Comparison of ENCODE assay signal across 10 mouse cellular contexts in genomic region chr12:104002569-104003237, GRCm38 (mm10). TPM values are rescaled to one million over a fixed set of nuclear protein-coding genes. Genes with fewer than 3 reads are reported as not detected.
A peak's percentile ranks its signal among the peaks of the same experiment; 100 is the strongest.
DNase-seq lines count a peak whose midpoint lies in the region; ATAC-seq and TF ChIP-seq lines count a peak whose summit lies in the region.
"Had no signal": no experiment of that assay in that cellular context is flagged by ENCODE, and none has a peak within 500 bp of the region (broad histone marks: within the 10 kb centered on the region; RNA-seq: fewer than 3 reads in every experiment).

No protein-coding gene starts in this region.

- H3K4me1 ChIP-seq in heart, embryonic 11.5 days (ENCODE audit: control insufficient read depth, insufficient read depth, low read length), result peaks cover 2% of the 10 kb centered on the region; the same call in 1 of the 2 replicates

- no peak overlapping the region for H3K9ac ChIP-seq in heart, embryonic 11.5 days (ENCODE audit: low read depth, low read length)

- peak overlapping the region; percentile 69 for H3K27ac ChIP-seq in layer of hippocampus, adult 2 months
- H3K27ac ChIP-seq in heart, embryonic 11.5 days (ENCODE audit: low read depth, low read length), result peak overlapping the region; percentile 54; the same call in 1 of the 2 replicates

- H3K36me3 ChIP-seq in heart, embryonic 11.5 days (ENCODE audit: control insufficient read depth, insufficient read depth, low read length), result no peaks in the 10 kb centered on the region

- H3K4me2 ChIP-seq in heart, embryonic 11.5 days, result peak overlapping the region; percentile 16; the same call in 1 of the 2 replicates

- no peaks in the 10 kb centered on the region for H3K9me3 ChIP-seq in heart, embryonic 11.5 days (replicated peaks; ENCODE audit: control insufficient read depth, low read length)

- DNase-seq in layer of hippocampus, adult 2 months (ENCODE audit: low spot score in 2 of 2), result no peak
- DNase-seq in layer of hippocampus, adult 9-10 months (ENCODE audit: low spot score), result no peak
- DNase-seq in kidney, postnatal 14 days, result peak; percentile 61
- peak; percentile 41 for DNase-seq in testis, postnatal 14 days (ENCODE audit: low spot score)
- DNase-seq in gastrocnemius, postnatal 4 days (ENCODE audit: low spot score in 2 of 2), result no peak

- H3K27me3 ChIP-seq in heart, embryonic 11.5 days (ENCODE audit: control insufficient read depth, insufficient read depth, low read length), result no peaks in the 10 kb centered on the region

- peak; percentile 61 for ATAC-seq in heart, embryonic 11.5 days (replicated peaks; ENCODE audit: insufficient number of reproducible peaks, low FRiP score, low TSS enrichment)
- no peak for ATAC-seq in megakaryocyte, adult 5-6 weeks (ENCODE audit: poor library complexity, severe bottlenecking)
- no peak for ATAC-seq in erythroid progenitor cell, adult 5-6 weeks (replicated peaks; ENCODE audit: low FRiP score, poor library complexity, severe bottlenecking)

- no peak for TF ChIP-seq CTCF in layer of hippocampus, adult 2 months (conservative IDR thresholded peaks at IDR 0.05)

- no peak overlapping the region for H3K4me3 ChIP-seq in layer of hippocampus, adult 2 months
- H3K4me3 ChIP-seq in heart, embryonic 11.5 days (ENCODE audit: low read depth, low read length), result no peak overlapping the region

- 51% methylated on average over 10 of the region's 10 CpGs for WGBS in heart, embryonic 11.5 days (ENCODE audit: insufficient replicate concordance)

RNA-seq across cellular contexts. Expression of gene Serpina9, which starts 10.9 kb away (rescaled TPM):
- total RNA-seq in layer of hippocampus, adult 2 months (2021), result not detected
- 0.04 and 0.21 TPM in 2 replicates for polyA plus RNA-seq in heart, embryonic 11.5 days (2014; fragmentation: Nextera tagmentation; extraction: Ambion mirVana)
- total RNA-seq in megakaryocyte, adult 5-6 weeks (2015), result not detected in 2 replicates
- total RNA-seq in megakaryocyte, adult 5-6 weeks (2017), result not detected in 2 replicates
- not detected in 2 replicates for total RNA-seq in erythroid progenitor cell, adult 5-6 weeks (2015; ENCODE audit: low replicate concordance)
- total RNA-seq in erythroid progenitor cell, adult 5-6 weeks (2017; ENCODE audit: low replicate concordance), result not detected in 2 replicates
- not detected for total RNA-seq in gastrocnemius, postnatal 4 days (2021)
- polyA plus RNA-seq: hindbrain, embryonic 11.5 days; spleen, adult 2 months had no signal

RNA-seq across cellular contexts. Expression of gene Serpina11, which starts 12.9 kb away (rescaled TPM):
- not detected for total RNA-seq in layer of hippocampus, adult 2 months (2021)
- 0.16 TPM in 1 of 2 replicates, not detected in the other for polyA plus RNA-seq in heart, embryonic 11.5 days (2014; fragmentation: Nextera tagmentation; extraction: Ambion mirVana)
- 0.22 and 0.34 TPM in 2 replicates for total RNA-seq in megakaryocyte, adult 5-6 weeks (2015)
- 0.77 and 1.3 TPM in 2 replicates for total RNA-seq in megakaryocyte, adult 5-6 weeks (2017)
- total RNA-seq in erythroid progenitor cell, adult 5-6 weeks (2015; ENCODE audit: low replicate concordance), result not detected in 2 replicates
- not detected in 2 replicates for total RNA-seq in erythroid progenitor cell, adult 5-6 weeks (2017; ENCODE audit: low replicate concordance)
- total RNA-seq in gastrocnemius, postnatal 4 days (2021), result under 1 TPM in 1 of 2 experiments, not detected in 1; 0.70 TPM
- polyA plus RNA-seq: hindbrain, embryonic 11.5 days had no signal

RNA-seq across cellular contexts. Expression of gene Serpina12, which starts 41.5 kb away (rescaled TPM):
- total RNA-seq in layer of hippocampus, adult 2 months (2021), result under 1 TPM in 1 of 2 experiments, not detected in 1; 0.13 TPM
- polyA plus RNA-seq in heart, embryonic 11.5 days (2014; fragmentation: Nextera tagmentation; extraction: Ambion mirVana), result 0.10 TPM in 1 of 2 replicates, not detected in the other
- 0.05 and 0.07 TPM in 2 replicates for total RNA-seq in megakaryocyte, adult 5-6 weeks (2015)
- not detected in 2 replicates for total RNA-seq in megakaryocyte, adult 5-6 weeks (2017)
- not detected in 2 replicates for total RNA-seq in erythroid progenitor cell, adult 5-6 weeks (2015; ENCODE audit: low replicate concordance)
- total RNA-seq in erythroid progenitor cell, adult 5-6 weeks (2017; ENCODE audit: low replicate concordance), result not detected in 2 replicates
- total RNA-seq in gastrocnemius, postnatal 4 days (2021), result not detected
- polyA plus RNA-seq: hindbrain, embryonic 11.5 days had no signal

RNA-seq across cellular contexts. Expression of gene Serpina1e, which starts 43.9 kb away (rescaled TPM):
- not detected for total RNA-seq in layer of hippocampus, adult 2 months (2021)
- polyA plus RNA-seq in heart, embryonic 11.5 days (2014; fragmentation: Nextera tagmentation; extraction: Ambion mirVana), result 0.42 TPM in 1 of 2 replicates, not detected in the other
- not detected in 2 replicates for total RNA-seq in megakaryocyte, adult 5-6 weeks (2015)
- total RNA-seq in megakaryocyte, adult 5-6 weeks (2017), result not detected in 2 replicates
- total RNA-seq in erythroid progenitor cell, adult 5-6 weeks (2015; ENCODE audit: low replicate concordance), result not detected in 2 replicates
- not detected in 2 replicates for total RNA-seq in erythroid progenitor cell, adult 5-6 weeks (2017; ENCODE audit: low replicate concordance)
- total RNA-seq in gastrocnemius, postnatal 4 days (2021), result 10 to 100 TPM in 1 of 2 experiments, under 1 TPM in 1; 0.76 to 12.7 TPM
- polyA plus RNA-seq: hindbrain, embryonic 11.5 days had no signal

Comparison
In these comparisons a context has a peak if more than half of its experiments do, and no peak if none do; other contexts are left out.
1. DNase-seq: peak in kidney, postnatal 14 days (single experiment) and testis, postnatal 14 days (single experiment); none in layer of hippocampus, adult 2 months (0 of 2), layer of hippocampus, adult 9-10 months (single experiment) and gastrocnemius, postnatal 4 days (0 of 2).